Mouse (Mus musculus): ENCODE measurements around the gene Barx1. TPM values are rescaled to one million over a fixed set of nuclear protein-coding genes. Genes with fewer than 3 reads are reported as not detected.

Gene Barx1
- not detected in 2 replicates for polyA plus RNA-seq (2015; fragmentation: Nextera tagmentation; extraction: Ambion mirVana)

DNA sequence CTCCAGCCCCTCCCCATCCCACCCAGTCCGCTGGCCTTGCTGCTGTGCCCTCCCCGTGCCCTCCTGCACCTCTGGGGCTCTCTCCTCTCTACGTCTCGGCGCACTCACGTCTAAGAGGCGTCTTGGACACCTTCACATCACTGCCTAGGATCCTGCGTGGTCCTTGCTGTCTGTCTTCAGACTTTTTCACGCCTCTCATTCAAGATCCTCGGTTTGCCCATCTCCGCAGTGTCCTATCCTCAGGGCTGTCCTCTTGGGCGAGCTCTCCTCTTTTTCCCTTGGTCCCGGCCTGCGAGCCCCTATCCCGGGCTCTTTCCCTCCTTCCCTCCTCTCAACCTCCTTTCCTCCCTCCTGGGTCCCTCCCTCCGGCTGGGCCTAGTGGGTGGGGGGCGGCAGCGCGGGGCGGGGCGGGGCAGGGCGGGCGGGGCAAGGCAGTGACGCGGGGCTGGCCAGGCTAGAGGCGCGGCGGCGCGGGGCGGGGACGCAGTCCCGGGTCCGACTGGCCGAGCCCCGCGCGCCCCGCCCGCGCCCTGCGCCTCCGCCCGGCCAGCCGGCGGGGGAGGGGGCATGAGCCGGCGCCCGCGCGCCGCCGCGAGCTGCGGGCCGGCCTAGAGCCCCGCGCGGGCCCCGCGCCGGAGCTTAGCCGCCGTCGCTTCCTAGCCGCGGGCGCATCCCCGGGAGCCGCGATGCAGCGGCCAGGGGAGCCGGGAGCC, at the start of gene Barx1:
Barx1 (plus strand) TSS at position 568 of the 713 bp plus-strand sequence.
- Histone ChIP-seq H3K4me3 (replicated peaks; ENCODE audit: low read length) (peak within 1 kb of the TSS; percentile 40), H3K4me2 (ENCODE audit: low read length) (peak within 1 kb of the TSS; percentile 55), H3K9ac (replicated peaks; ENCODE audit: low read depth, low read length) (peak within 1 kb of the TSS; percentile 38; the same call in 1 of the 2 replicates), H3K27me3 (replicated peaks; ENCODE audit: control insufficient read depth, insufficient read depth, low read length) (peaks cover 72% of the 10 kb centered on the region), H3K9me3 (ENCODE audit: control insufficient read depth, low read length) (no peaks in the 10 kb centered on the region), H3K4me1 (replicated peaks; ENCODE audit: control insufficient read depth, insufficient read depth, low read length) (peaks cover 25% of the 10 kb centered on the region), H3K36me3 (ENCODE audit: control insufficient read depth, insufficient read depth) (no peaks in the 10 kb centered on the region), H3K27ac (ENCODE audit: low read length) (no peak within 1 kb of the TSS)
- no peak; the same call in none of the 2 replicates for ATAC-seq
- under 1% methylated on average over 45 of the region's 73 CpGs for WGBS

DNA sequence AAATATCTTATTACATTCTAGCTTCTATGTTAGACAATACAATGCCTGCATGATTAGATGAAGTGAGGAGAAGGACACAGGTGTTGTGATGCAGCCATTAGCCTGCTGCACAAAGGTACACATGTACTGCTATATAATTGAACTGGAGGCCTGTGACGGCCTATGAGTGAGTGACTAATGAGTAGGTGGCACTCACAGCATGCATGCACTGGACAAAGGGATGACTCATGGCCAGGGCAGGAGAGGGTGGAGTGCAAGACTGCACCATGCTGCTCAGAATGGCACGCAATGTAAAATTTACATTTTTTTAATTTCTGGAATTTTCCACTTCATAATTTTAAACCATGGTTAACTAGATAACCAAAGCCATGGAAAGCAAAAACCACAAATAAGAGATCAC, 48.3 kb upstream of the Barx1 start:
- peaks cover 3% of the 10 kb centered on the region; the same call in 1 of the 2 replicates for H3K36me3 ChIP-seq (ENCODE audit: control insufficient read depth, insufficient read depth)
- H3K27ac ChIP-seq (ENCODE audit: low read length) = no peak overlapping the region
- H3K4me1 ChIP-seq (replicated peaks; ENCODE audit: control insufficient read depth, insufficient read depth, low read length) = no peaks in the 10 kb centered on the region
- ATAC-seq = no peak
- no peaks in the 10 kb centered on the region for H3K9me3 ChIP-seq (ENCODE audit: control insufficient read depth, low read length)
- 82% methylated on average over 2 of the region's 2 CpGs for WGBS
- no peaks in the 10 kb centered on the region for H3K27me3 ChIP-seq (replicated peaks; ENCODE audit: control insufficient read depth, insufficient read depth, low read length)
- no peak overlapping the region for H3K9ac ChIP-seq (replicated peaks; ENCODE audit: low read depth, low read length)
- no peak overlapping the region for H3K4me2 ChIP-seq (ENCODE audit: low read length)
- H3K4me3 ChIP-seq (replicated peaks; ENCODE audit: low read length) = no peak overlapping the region

DNA sequence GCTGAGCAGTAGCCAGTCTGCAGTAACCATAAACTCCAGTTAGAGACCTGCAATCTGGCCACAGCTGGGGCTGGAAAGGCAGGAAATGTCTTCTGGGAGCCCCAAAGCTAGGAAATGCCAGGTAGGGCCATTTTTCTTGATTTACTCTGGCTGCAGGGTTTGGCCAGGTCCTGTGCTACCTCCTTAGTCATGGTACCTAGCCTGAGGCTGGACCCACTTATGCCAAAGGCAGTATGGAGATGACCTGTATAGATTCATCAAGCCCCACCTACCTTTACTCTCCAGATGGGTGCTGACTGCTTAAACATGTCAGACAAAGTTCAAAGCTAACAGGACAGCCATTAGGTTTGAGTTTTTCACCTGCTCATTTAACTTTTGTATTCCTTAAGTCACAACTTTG, 45.0 kb upstream of the Barx1 start:
- no peak for ATAC-seq

DNA sequence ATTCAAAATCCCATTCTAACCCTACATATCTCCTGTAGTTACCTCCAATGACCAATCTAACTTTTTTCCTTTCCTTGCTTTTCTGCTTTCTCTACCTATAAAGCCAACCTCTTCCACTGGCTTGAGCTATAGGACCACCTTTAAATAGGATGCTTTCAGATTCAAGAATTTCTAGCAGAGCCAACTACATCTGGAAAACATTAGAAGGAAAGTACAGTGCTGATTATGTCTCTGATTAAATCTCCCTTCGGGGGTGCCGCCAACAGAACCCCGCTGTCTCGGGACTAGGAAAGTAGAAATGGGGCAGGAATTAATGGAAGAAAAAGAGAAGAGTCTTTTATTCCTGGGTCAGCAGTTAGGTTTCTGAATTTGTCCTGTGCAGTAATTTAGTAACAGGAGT, 43.9 kb upstream of the Barx1 start:
- no peaks in the 10 kb centered on the region for H3K9me3 ChIP-seq (ENCODE audit: control insufficient read depth, low read length)
- no peak for ATAC-seq
- no peak overlapping the region for H3K9ac ChIP-seq (replicated peaks; ENCODE audit: low read depth, low read length)
- H3K4me3 ChIP-seq (replicated peaks; ENCODE audit: low read length) = no peak overlapping the region
- no peak overlapping the region for H3K27ac ChIP-seq (ENCODE audit: low read length)
- no peaks in the 10 kb centered on the region for H3K4me1 ChIP-seq (replicated peaks; ENCODE audit: control insufficient read depth, insufficient read depth, low read length)
- WGBS = 90% methylated on average over 4 of the region's 4 CpGs
- H3K27me3 ChIP-seq (replicated peaks; ENCODE audit: control insufficient read depth, insufficient read depth, low read length) = no peaks in the 10 kb centered on the region
- H3K36me3 ChIP-seq (ENCODE audit: control insufficient read depth, insufficient read depth) = peaks cover 3% of the 10 kb centered on the region; the same call in 1 of the 2 replicates
- H3K4me2 ChIP-seq (ENCODE audit: low read length) = no peak overlapping the region

More for the DNA sequence above, 45.0 kb upstream of the Barx1 start:
- no peaks in the 10 kb centered on the region for H3K4me1 ChIP-seq (replicated peaks; ENCODE audit: control insufficient read depth, insufficient read depth, low read length)
- no peak overlapping the region for H3K4me3 ChIP-seq (replicated peaks; ENCODE audit: low read length)
- H3K27me3 ChIP-seq (replicated peaks; ENCODE audit: control insufficient read depth, insufficient read depth, low read length) = no peaks in the 10 kb centered on the region
- no peak overlapping the region for H3K9ac ChIP-seq (replicated peaks; ENCODE audit: low read depth, low read length)
- H3K4me2 ChIP-seq (ENCODE audit: low read length) = no peak overlapping the region
- H3K36me3 ChIP-seq (ENCODE audit: control insufficient read depth, insufficient read depth) = peaks cover 3% of the 10 kb centered on the region; the same call in 1 of the 2 replicates
- no peaks in the 10 kb centered on the region for H3K9me3 ChIP-seq (ENCODE audit: control insufficient read depth, low read length)
- H3K27ac ChIP-seq (ENCODE audit: low read length) = no peak overlapping the region

DNA sequence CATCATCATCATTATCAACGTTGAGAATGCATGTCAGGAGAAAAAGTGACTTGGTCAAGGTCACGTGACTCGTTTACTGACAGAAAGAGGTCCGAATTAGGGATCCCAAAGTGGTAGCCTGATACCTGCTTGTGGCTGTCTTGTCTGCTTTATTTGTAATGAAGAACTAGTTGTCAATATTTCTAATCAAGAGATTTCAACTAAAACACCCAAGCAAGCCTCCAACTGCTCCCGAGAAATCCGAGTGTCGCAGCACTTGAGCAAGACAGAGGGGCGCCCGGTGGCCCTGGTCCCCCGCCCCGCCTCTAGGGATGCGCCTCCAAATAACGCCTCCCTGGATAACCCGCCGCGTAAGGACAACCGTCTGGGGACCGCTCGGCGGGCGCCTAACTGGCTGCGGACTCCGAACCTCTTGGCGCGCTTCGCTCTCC, 37.8 kb upstream of the Barx1 start:
- Histone ChIP-seq H3K27ac (ENCODE audit: low read length) (peak overlapping the region; percentile 88), H3K4me1 (replicated peaks; ENCODE audit: control insufficient read depth, insufficient read depth, low read length) (peaks cover 9% of the 10 kb centered on the region), H3K9ac (replicated peaks; ENCODE audit: low read depth, low read length) (peak overlapping the region; percentile 93), H3K27me3 (replicated peaks; ENCODE audit: control insufficient read depth, insufficient read depth, low read length) (peaks cover 4% of the 10 kb centered on the region), H3K4me3 (replicated peaks; ENCODE audit: low read length) (peak overlapping the region; percentile 75), H3K9me3 (ENCODE audit: control insufficient read depth, low read length) (no peaks in the 10 kb centered on the region), H3K36me3 (ENCODE audit: control insufficient read depth, insufficient read depth) (no peaks in the 10 kb centered on the region), H3K4me2 (ENCODE audit: low read length) (peak overlapping the region; percentile 48)
- ATAC-seq = peak; percentile 82
- 2% methylated on average over 26 of the region's 26 CpGs for WGBS

DNA sequence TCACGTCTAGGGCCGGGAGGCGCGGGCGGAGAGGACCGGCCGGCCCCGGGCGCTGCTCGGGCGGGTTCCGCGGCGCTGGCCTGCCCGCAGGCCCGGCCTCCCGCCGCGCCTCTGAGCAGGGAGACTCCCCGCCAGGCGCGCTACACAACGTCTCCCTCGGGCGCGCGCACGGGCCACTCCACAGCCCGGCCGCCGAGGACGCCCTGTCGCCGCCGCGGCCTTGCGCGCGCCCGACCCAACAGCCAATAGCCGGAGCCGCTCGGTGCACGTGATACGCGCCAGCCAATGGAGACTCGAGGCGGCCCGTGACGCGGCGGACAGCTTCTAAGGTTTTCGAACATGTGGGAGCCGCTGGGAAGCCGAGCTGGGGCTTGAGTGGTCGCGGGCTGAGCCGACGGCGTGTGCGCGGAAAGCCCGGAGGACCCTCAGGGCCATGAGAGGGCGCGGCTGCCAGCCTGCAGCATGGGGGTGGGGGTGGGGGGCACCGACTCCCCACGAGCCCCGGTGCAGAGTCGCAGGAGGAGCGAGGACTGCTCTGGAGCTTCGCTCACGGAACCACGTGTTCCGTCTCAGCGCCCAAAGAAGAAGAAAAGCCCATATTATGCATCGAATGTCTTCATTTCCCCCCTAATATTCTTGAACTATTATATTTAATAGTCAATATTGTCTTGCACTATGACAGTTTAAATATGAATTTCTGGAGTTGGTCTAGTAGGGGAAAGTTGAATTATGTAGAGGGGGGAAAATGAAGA, 37.2 kb upstream of the Barx1 start, which contains the start of gene Ptpdc1:
Ptpdc1 (minus strand) TSS at position 232 of the 752 bp plus-strand sequence.
- H3K27me3 ChIP-seq (replicated peaks; ENCODE audit: control insufficient read depth, insufficient read depth, low read length) = peaks cover 4% of the 10 kb centered on the region
- H3K4me1 ChIP-seq (replicated peaks; ENCODE audit: control insufficient read depth, insufficient read depth, low read length) = peaks cover 9% of the 10 kb centered on the region
- peak within 1 kb of the TSS; percentile 88 for H3K27ac ChIP-seq (ENCODE audit: low read length)
- no peaks in the 10 kb centered on the region for H3K36me3 ChIP-seq (ENCODE audit: control insufficient read depth, insufficient read depth)
- no peaks in the 10 kb centered on the region for H3K9me3 ChIP-seq (ENCODE audit: control insufficient read depth, low read length)
- peak; percentile 100 for ATAC-seq
- peak within 1 kb of the TSS; percentile 78 for H3K4me2 ChIP-seq (ENCODE audit: low read length)
- H3K9ac ChIP-seq (replicated peaks; ENCODE audit: low read depth, low read length) = peak within 1 kb of the TSS; percentile 93
- WGBS = 1% methylated on average over 71 of the region's 76 CpGs
- H3K4me3 ChIP-seq (replicated peaks; ENCODE audit: low read length) = peak within 1 kb of the TSS; percentile 75

DNA sequence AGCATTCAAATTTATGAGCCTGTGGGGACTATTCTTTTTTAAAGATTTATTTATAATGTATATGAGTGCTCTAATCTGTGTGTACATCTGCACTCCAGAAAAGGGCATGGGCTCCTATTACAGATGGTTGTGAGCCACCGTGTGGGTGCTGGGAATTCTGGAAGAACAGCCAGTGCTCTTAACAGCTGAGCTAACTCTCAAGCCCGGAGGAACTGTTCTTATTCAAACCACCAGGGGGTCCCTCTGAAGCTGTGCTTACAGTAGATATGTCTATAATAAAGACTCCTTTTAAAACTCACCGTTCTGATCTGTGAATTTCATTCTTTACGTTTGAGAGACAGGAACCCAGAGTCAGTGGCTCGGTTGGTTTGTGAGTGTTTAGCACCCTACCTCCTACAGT, 31.1 kb upstream of the Barx1 start:
- H3K27ac ChIP-seq (ENCODE audit: low read length) = no peak overlapping the region
- no peak overlapping the region for H3K9ac ChIP-seq (replicated peaks; ENCODE audit: low read depth, low read length)
- H3K4me1 ChIP-seq (replicated peaks; ENCODE audit: control insufficient read depth, insufficient read depth, low read length) = no peaks in the 10 kb centered on the region
- no peaks in the 10 kb centered on the region for H3K36me3 ChIP-seq (ENCODE audit: control insufficient read depth, insufficient read depth)
- no peaks in the 10 kb centered on the region; the same call in 1 of the 2 replicates for H3K27me3 ChIP-seq (replicated peaks; ENCODE audit: control insufficient read depth, insufficient read depth, low read length)
- ATAC-seq = no peak
- H3K4me2 ChIP-seq (ENCODE audit: low read length) = no peak overlapping the region
- 79% methylated on average over 5 of the region's 5 CpGs for WGBS
- H3K9me3 ChIP-seq (ENCODE audit: control insufficient read depth, low read length) = no peaks in the 10 kb centered on the region
- H3K4me3 ChIP-seq (replicated peaks; ENCODE audit: low read length) = no peak overlapping the region

DNA sequence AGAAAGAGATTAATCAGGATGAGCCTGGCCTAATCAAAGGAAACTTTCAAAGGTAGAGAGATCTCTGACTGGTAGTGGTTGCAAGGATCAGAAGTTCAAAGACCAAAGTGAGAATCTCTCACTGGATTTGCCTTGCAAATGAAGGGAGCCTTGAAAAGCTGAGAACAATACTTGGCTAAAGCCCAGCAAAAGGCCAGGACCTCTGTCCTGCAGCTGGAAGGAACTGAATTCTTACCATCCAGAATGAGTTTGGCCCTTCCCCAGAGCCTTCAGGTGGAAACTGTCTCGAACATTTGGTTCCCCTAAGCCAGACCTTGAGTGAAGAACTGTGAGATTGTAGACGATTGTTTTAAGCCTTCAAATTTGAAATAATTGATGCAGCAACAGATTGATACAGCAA, 25.1 kb upstream of the Barx1 start:
- no peak for ATAC-seq

DNA sequence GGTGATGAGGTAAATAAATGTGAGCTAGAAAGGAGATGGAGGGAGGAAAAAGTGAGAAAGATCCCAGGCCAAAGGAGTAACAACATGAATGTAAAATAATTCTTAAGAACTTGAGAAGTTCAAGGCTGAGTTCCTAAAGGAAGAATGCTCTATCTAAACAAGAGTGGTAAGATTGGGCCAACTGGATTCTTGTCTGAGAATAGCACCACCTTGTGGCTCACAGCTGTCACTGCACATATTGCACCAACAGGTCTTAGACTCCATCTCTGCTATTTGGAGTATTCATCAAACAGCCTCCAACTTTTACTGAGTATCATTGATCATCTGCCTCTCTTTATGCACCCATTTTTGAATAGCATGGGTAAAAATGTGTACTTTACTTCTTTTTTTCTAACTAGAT, 23.2 kb upstream of the Barx1 start:
- Histone ChIP-seq H3K9ac (replicated peaks; ENCODE audit: low read depth, low read length) (no peak overlapping the region), H3K27ac (ENCODE audit: low read length) (no peak overlapping the region), H3K36me3 (ENCODE audit: control insufficient read depth, insufficient read depth) (no peaks in the 10 kb centered on the region), H3K27me3 (replicated peaks; ENCODE audit: control insufficient read depth, insufficient read depth, low read length) (no peaks in the 10 kb centered on the region), H3K4me1 (replicated peaks; ENCODE audit: control insufficient read depth, insufficient read depth, low read length) (no peaks in the 10 kb centered on the region), H3K4me2 (ENCODE audit: low read length) (no peak overlapping the region), H3K9me3 (ENCODE audit: control insufficient read depth, low read length) (no peaks in the 10 kb centered on the region), H3K4me3 (replicated peaks; ENCODE audit: low read length) (no peak overlapping the region)
- peak; percentile 55; the same call in 1 of the 2 replicates for ATAC-seq

More for the DNA sequence above, 25.1 kb upstream of the Barx1 start:
- no peaks in the 10 kb centered on the region for H3K27me3 ChIP-seq (replicated peaks; ENCODE audit: control insufficient read depth, insufficient read depth, low read length)
- H3K36me3 ChIP-seq (ENCODE audit: control insufficient read depth, insufficient read depth) = no peaks in the 10 kb centered on the region
- H3K4me1 ChIP-seq (replicated peaks; ENCODE audit: control insufficient read depth, insufficient read depth, low read length) = no peaks in the 10 kb centered on the region
- no peak overlapping the region for H3K27ac ChIP-seq (ENCODE audit: low read length)
- no peak overlapping the region for H3K4me3 ChIP-seq (replicated peaks; ENCODE audit: low read length)
- no peaks in the 10 kb centered on the region for H3K9me3 ChIP-seq (ENCODE audit: control insufficient read depth, low read length)
- WGBS = 34% methylated on average over 2 of the region's 2 CpGs
- no peak overlapping the region for H3K9ac ChIP-seq (replicated peaks; ENCODE audit: low read depth, low read length)
- no peak overlapping the region for H3K4me2 ChIP-seq (ENCODE audit: low read length)
